Mouse (Mus musculus): ENCODE data around the gene Srebf1. TPM values are rescaled to one million over a fixed set of nuclear protein-coding genes. Genes with fewer than 3 reads are reported as not detected.

The Srebf1 gene
- total and polyA plus RNA-seq, 2 experiments, result 151 to 580 TPM

DNA sequence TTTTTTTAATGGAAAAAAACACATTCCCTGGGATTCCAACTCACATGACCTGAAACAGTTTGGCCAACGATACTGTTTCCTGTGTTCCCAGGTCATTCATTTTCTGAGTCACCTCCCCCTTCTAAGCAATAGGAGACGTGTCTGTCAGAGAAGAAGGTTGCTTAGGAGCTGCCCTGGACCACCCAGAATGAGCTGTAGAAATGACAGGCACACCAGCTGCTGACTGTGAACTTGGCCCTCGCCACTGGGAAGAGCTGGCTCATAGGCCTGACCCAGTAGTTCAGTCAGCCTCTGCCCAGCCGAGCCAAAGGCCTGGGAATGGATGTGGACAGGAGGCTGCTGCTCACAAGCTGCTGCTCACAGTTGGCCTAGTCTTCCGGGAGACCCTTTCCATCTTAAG is 57.3 kb downstream of the Srebf1 start:
- Histone ChIP-seq H3K4me1 (ENCODE audit: control insufficient read depth, insufficient read depth, low read length) (peaks cover 3% of the 10 kb centered on the region; the same call in 1 of the 2 replicates), H3K4me3 (ENCODE audit: insufficient read depth, low read depth, low read length) (no peak overlapping the region), H3K79me2 (ENCODE audit: control insufficient read depth, insufficient read depth, low read length) (peaks cover 4% of the 10 kb centered on the region; the same call in 1 of the 2 replicates), H3K27me3 (ENCODE audit: control insufficient read depth, insufficient read depth, low read length) (no peaks in the 10 kb centered on the region), H3K9ac (ENCODE audit: low read depth, low read length) (no peak overlapping the region), H3K36me3 (ENCODE audit: control insufficient read depth, insufficient read depth, low read length) (no peaks in the 10 kb centered on the region), H3K27ac (replicated peaks; ENCODE audit: insufficient read depth, low read depth, low read length) (no peak overlapping the region)
- WGBS, result 74% methylated on average over 5 of the region's 5 CpGs
- no peak for DNase-seq (ENCODE audit: extremely low read depth, low read depth, low spot score)
- TF ChIP-seq POLR2A (IDR thresholded peaks at IDR 0.05; ENCODE audit: extremely low read depth, insufficient read depth, low read length) (no peak), CTCF (IDR thresholded peaks at IDR 0.05; ENCODE audit: low read depth, low read length) (no peak)

- Histone ChIP-seq H3K36me3 (ENCODE audit: control insufficient read depth, insufficient read depth, low read length) (no peaks in the 10 kb centered on the region), H3K4me1 (ENCODE audit: control insufficient read depth, insufficient read depth, low read length) (peaks cover 3% of the 10 kb centered on the region; the same call in 1 of the 2 replicates), H3K79me2 (ENCODE audit: control insufficient read depth, insufficient read depth, low read length) (peaks cover 4% of the 10 kb centered on the region; the same call in 1 of the 2 replicates), H3K4me3 (ENCODE audit: insufficient read depth, low read depth, low read length) (no peak overlapping the region), H3K27ac (replicated peaks; ENCODE audit: insufficient read depth, low read depth, low read length) (no peak overlapping the region), H3K9ac (ENCODE audit: low read depth, low read length) (no peak overlapping the region), H3K27me3 (ENCODE audit: control insufficient read depth, insufficient read depth, low read length) (no peaks in the 10 kb centered on the region)
- WGBS, result 72% methylated on average over 6 of the region's 6 CpGs
- DNase-seq (ENCODE audit: extremely low read depth, low read depth, low spot score), result no peak
- TF ChIP-seq POLR2A (IDR thresholded peaks at IDR 0.05; ENCODE audit: extremely low read depth, insufficient read depth, low read length) (no peak), CTCF (IDR thresholded peaks at IDR 0.05; ENCODE audit: low read depth, low read length) (no peak)
These were observed 57.9 kb downstream of the Srebf1 start for GRCm38 (mm10) chr11:60164450-60164849.

DNA sequence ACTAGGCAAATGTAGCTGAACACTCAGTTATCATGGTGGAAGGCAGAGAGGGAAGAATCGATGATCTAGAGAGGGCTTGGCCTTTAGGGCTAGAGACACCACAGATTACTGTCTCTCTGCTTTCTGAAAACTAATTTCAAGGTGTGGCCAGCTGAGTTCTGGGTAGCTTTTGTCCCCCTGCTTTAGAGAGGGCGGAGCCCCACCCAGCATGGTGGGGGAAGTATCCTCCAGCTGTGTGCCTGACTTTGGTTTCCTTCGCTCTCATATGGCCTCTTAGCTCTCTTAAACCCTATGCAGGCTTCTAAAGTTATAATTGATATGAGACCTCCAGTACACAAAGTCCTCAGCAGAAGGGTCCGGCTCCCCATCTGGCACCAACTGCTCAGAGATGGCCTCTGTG is 59.0 kb downstream of the Srebf1 start:
- no peak for DNase-seq (ENCODE audit: extremely low read depth, low read depth, low spot score)
- WGBS, result 97% methylated on average over 4 of the region's 4 CpGs

DNA sequence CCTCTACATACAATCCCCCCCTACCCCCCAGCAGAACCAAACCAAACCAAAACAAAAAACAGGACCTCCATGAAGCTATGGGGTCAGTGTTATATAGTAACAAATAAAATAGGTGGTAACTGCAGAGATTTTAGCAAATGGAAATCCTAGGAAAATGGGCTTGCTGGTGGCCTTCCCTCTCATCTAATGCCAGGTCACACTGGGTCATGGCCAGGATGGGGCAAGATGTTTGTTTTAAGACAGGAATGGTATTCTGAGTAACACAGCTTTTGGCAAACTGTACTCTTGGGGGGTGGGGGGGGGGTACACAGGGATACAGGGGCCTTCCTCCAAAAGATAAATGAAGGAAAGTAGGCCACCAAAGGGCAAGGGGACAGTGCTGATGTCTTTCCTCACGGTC is 59.8 kb downstream of the Srebf1 start:
- DNase-seq (ENCODE audit: extremely low read depth, low read depth, low spot score), result no peak
- Histone ChIP-seq H3K4me3 (ENCODE audit: insufficient read depth, low read depth, low read length) (no peak overlapping the region), H3K27ac (replicated peaks; ENCODE audit: insufficient read depth, low read depth, low read length) (no peak overlapping the region), H3K36me3 (ENCODE audit: control insufficient read depth, insufficient read depth, low read length) (no peaks in the 10 kb centered on the region), H3K79me2 (ENCODE audit: control insufficient read depth, insufficient read depth, low read length) (peaks cover 4% of the 10 kb centered on the region; the same call in 1 of the 2 replicates), H3K9ac (ENCODE audit: low read depth, low read length) (no peak overlapping the region), H3K4me1 (ENCODE audit: control insufficient read depth, insufficient read depth, low read length) (peaks cover 3% of the 10 kb centered on the region; the same call in 1 of the 2 replicates), H3K27me3 (ENCODE audit: control insufficient read depth, insufficient read depth, low read length) (no peaks in the 10 kb centered on the region)
- WGBS, result 65% methylated on average over 1 of the region's 1 CpGs
- TF ChIP-seq POLR2A (IDR thresholded peaks at IDR 0.05; ENCODE audit: extremely low read depth, insufficient read depth, low read length), result no peak
- no peak for TF ChIP-seq CTCF (IDR thresholded peaks at IDR 0.05; ENCODE audit: low read depth, low read length)

More for the DNA sequence above, 59.0 kb downstream of the Srebf1 start:
- Histone ChIP-seq H3K79me2 (ENCODE audit: control insufficient read depth, insufficient read depth, low read length) (peaks cover 4% of the 10 kb centered on the region; the same call in 1 of the 2 replicates), H3K27me3 (ENCODE audit: control insufficient read depth, insufficient read depth, low read length) (no peaks in the 10 kb centered on the region), H3K4me1 (ENCODE audit: control insufficient read depth, insufficient read depth, low read length) (peaks cover 3% of the 10 kb centered on the region; the same call in 1 of the 2 replicates), H3K27ac (replicated peaks; ENCODE audit: insufficient read depth, low read depth, low read length) (no peak overlapping the region), H3K36me3 (ENCODE audit: control insufficient read depth, insufficient read depth, low read length) (no peaks in the 10 kb centered on the region), H3K4me3 (ENCODE audit: insufficient read depth, low read depth, low read length) (no peak overlapping the region), H3K9ac (ENCODE audit: low read depth, low read length) (no peak overlapping the region)
- no peak for TF ChIP-seq POLR2A (IDR thresholded peaks at IDR 0.05; ENCODE audit: extremely low read depth, insufficient read depth, low read length)
- TF ChIP-seq CTCF (IDR thresholded peaks at IDR 0.05; ENCODE audit: low read depth, low read length), result no peak

GRCm38 (mm10) chr11:60161146-60161874 is 61.1 kb downstream of the Srebf1 start:
- no peak for TF ChIP-seq CTCF (IDR thresholded peaks at IDR 0.05; ENCODE audit: low read depth, low read length)
- H3K4me1 ChIP-seq (ENCODE audit: control insufficient read depth, insufficient read depth, low read length), result peaks cover 3% of the 10 kb centered on the region; the same call in 1 of the 2 replicates
- H3K79me2 ChIP-seq (ENCODE audit: control insufficient read depth, insufficient read depth, low read length), result peaks cover 4% of the 10 kb centered on the region; the same call in 1 of the 2 replicates
- no peak for DNase-seq (ENCODE audit: extremely low read depth, low read depth, low spot score)
- H3K36me3 ChIP-seq (ENCODE audit: control insufficient read depth, insufficient read depth, low read length), result no peaks in the 10 kb centered on the region
- no peaks in the 10 kb centered on the region for H3K27me3 ChIP-seq (ENCODE audit: control insufficient read depth, insufficient read depth, low read length)
- H3K27ac ChIP-seq (replicated peaks; ENCODE audit: insufficient read depth, low read depth, low read length), result no peak overlapping the region
- no peak overlapping the region for H3K4me3 ChIP-seq (ENCODE audit: insufficient read depth, low read depth, low read length)
- WGBS, result 87% methylated on average over 9 of the region's 9 CpGs
- H3K9ac ChIP-seq (ENCODE audit: low read depth, low read length), result no peak overlapping the region

Data from liver, adult 2 months (tissue).